Mouse (Mus musculus): ENCODE results near the gene Dnah17. TPM values are rescaled to one million over a fixed set of nuclear protein-coding genes. Genes with fewer than 3 reads are reported as not detected.

Gene Dnah17
- polyA plus RNA-seq, 1 experiment from 2014 or later = 0.11 TPM

DNA sequence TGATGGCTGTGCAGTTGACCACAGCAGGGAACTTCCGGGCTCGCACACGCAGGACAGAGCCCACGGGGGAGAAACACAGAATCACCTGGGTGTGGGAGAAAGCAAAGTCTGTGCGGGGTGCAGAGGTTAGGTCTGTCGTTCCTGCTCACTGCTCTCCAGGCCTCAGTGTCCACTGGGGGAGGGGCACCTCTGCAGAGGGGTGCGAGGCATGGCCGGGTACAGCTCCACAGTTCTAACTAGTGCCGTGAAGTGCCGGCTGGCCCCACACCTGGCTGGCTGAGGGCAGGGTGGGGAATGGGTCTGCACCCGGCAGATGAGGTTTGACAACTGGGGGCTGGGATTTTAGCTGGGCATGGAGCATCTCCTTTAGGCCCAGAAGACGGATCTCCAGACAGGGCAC lies 72.1 kb downstream of the Dnah17 start:
- DNase-seq (no peak), ATAC-seq (no peak)
- WGBS (ENCODE audit: insufficient replicate concordance) = 62% methylated on average over 12 of the region's 12 CpGs
- no peak overlapping the region for H3K4me2 ChIP-seq (ENCODE audit: low read depth, low read length)
- TF ChIP-seq CTCF (IDR thresholded peaks at IDR 0.05; ENCODE audit: low read depth) (no peak), EP300 (IDR thresholded peaks at IDR 0.05; ENCODE audit: low read depth) (no peak)
- no peaks in the 10 kb centered on the region for H3K9me3 ChIP-seq (ENCODE audit: low read length)
- no peak overlapping the region for H3K4me3 ChIP-seq (ENCODE audit: low read depth, low read length)
- H3K36me3 ChIP-seq (replicated peaks; ENCODE audit: insufficient read depth, low read length) = no peaks in the 10 kb centered on the region
- no peak overlapping the region for H3K9ac ChIP-seq (replicated peaks)
- H3K27ac ChIP-seq (ENCODE audit: low read depth) = no peak overlapping the region
- no peaks in the 10 kb centered on the region for H3K4me1 ChIP-seq (ENCODE audit: insufficient read depth)
- no peaks in the 10 kb centered on the region for H3K27me3 ChIP-seq (ENCODE audit: insufficient read depth, low read length)

DNA sequence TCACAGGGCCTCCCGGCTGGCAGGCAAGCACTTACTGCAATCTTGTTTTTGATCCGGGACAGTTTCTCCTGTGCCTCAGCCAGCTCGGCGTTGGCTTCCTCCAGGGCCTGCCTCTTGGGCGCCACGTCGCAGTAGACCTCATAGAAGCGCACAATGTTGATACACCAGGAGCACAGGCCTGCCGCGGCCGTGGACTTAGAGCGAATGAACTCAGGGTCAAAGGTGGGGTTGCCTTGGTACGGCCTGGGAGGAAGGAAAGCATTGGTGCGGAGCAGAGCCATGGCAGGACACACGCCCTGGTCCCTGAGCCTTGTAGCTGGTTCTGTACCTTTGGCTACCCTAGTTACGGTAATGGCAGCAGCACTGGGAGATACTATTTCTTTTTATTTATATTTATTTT lies 80.3 kb downstream of the Dnah17 start:
- 0 out of 2 replicates have a peak, but pooled peaks cover 2% of the 10 kb centered on the region for H3K4me1 ChIP-seq (ENCODE audit: insufficient read depth)
- no peak overlapping the region for H3K27ac ChIP-seq (ENCODE audit: low read depth)
- no peak overlapping the region for H3K9ac ChIP-seq (replicated peaks)
- ATAC-seq = peak; percentile 85
- no peaks in the 10 kb centered on the region for H3K36me3 ChIP-seq (replicated peaks; ENCODE audit: insufficient read depth, low read length)
- no peaks in the 10 kb centered on the region for H3K27me3 ChIP-seq (ENCODE audit: insufficient read depth, low read length)
- H3K4me2 ChIP-seq (ENCODE audit: low read depth, low read length) = no peak overlapping the region
- H3K4me3 ChIP-seq (ENCODE audit: low read depth, low read length) = no peak overlapping the region
- 67% methylated on average over 16 of the region's 16 CpGs for WGBS (ENCODE audit: insufficient replicate concordance)
- no peak for TF ChIP-seq CTCF (IDR thresholded peaks at IDR 0.05; ENCODE audit: low read depth)
- no peak for TF ChIP-seq EP300 (IDR thresholded peaks at IDR 0.05; ENCODE audit: low read depth)
- no peak for DNase-seq
- H3K9me3 ChIP-seq (ENCODE audit: low read length) = no peaks in the 10 kb centered on the region

DNA sequence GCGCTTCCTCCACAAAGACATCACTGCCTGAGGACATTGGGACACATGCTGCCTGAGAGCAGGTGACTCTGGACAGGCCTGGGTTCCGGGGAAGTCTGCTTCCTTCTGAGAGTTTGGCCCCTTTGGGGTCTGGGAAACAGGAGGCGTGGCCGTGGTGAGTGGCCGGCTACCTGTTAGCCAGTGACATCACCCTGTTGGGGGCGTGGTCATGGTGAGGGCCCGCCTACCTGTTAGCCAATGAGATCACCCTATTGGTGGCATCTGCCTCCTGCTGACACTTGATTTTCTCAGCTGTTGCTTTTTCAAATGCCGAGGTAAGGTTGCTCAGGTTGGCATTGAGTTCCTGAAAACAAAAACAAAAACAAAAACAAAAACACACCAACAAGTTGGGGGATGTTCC lies 80.8 kb downstream of the Dnah17 start:
- Histone ChIP-seq H3K4me1 (ENCODE audit: insufficient read depth) (0 out of 2 replicates have a peak, but pooled peaks cover 2% of the 10 kb centered on the region), H3K9me3 (ENCODE audit: low read length) (no peaks in the 10 kb centered on the region), H3K4me3 (ENCODE audit: low read depth, low read length) (no peak overlapping the region), H3K27me3 (ENCODE audit: insufficient read depth, low read length) (no peaks in the 10 kb centered on the region), H3K4me2 (ENCODE audit: low read depth, low read length) (no peak overlapping the region), H3K27ac (ENCODE audit: low read depth) (no peak overlapping the region), H3K36me3 (replicated peaks; ENCODE audit: insufficient read depth, low read length) (no peaks in the 10 kb centered on the region), H3K9ac (replicated peaks) (no peak overlapping the region)
- no peak for TF ChIP-seq EP300 (IDR thresholded peaks at IDR 0.05; ENCODE audit: low read depth)
- no peak for TF ChIP-seq CTCF (IDR thresholded peaks at IDR 0.05; ENCODE audit: low read depth)
- DNase-seq (peak; percentile 44), ATAC-seq (peak; percentile 63)
- WGBS (ENCODE audit: insufficient replicate concordance) = 36% methylated on average over 8 of the region's 8 CpGs

DNA sequence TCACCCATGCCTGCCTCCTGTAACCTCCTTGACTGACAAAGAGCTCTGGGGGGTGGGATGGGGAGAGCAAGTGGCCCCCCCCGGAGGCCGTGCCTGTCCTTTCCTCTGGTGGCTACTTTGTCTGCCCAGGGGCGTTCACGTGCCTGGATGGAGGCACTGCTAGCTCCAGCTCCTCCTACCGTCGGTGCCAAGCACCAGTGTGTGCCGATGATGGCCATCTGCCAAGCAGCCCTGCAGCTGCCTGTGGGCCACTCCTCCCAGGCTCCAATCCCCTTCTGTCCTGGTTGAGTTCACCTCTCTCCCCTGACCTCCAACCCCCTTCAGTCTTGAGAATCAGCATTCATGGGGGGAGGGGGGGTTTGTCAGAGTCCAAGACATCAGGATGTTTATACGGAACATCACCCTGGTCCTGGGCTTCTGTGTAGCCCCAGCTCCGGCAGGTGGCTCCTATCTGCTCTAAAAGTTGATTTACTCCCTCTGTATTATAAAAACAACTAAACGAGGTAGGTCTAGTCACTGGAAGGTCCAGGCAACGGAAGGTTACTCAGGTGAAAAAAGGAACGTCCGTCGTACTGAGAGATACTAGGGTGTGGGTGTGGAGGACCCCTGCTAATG lies 87.0 kb downstream of the Dnah17 start:
- H3K27ac ChIP-seq (ENCODE audit: low read depth) = no peak overlapping the region
- H3K36me3 ChIP-seq (replicated peaks; ENCODE audit: insufficient read depth, low read length) = no peaks in the 10 kb centered on the region
- H3K9ac ChIP-seq (replicated peaks) = no peak overlapping the region
- no peaks in the 10 kb centered on the region for H3K27me3 ChIP-seq (ENCODE audit: insufficient read depth, low read length)
- no peak for TF ChIP-seq CTCF (IDR thresholded peaks at IDR 0.05; ENCODE audit: low read depth)
- TF ChIP-seq EP300 (IDR thresholded peaks at IDR 0.05; ENCODE audit: low read depth) = no peak
- no peak overlapping the region for H3K4me3 ChIP-seq (ENCODE audit: low read depth, low read length)
- ATAC-seq = no peak
- DNase-seq = no peak
- H3K9me3 ChIP-seq (ENCODE audit: low read length) = no peaks in the 10 kb centered on the region
- WGBS (ENCODE audit: insufficient replicate concordance) = 72% methylated on average over 13 of the region's 14 CpGs
- H3K4me2 ChIP-seq (ENCODE audit: low read depth, low read length) = no peak overlapping the region
- no peaks in the 10 kb centered on the region for H3K4me1 ChIP-seq (ENCODE audit: insufficient read depth)

DNA sequence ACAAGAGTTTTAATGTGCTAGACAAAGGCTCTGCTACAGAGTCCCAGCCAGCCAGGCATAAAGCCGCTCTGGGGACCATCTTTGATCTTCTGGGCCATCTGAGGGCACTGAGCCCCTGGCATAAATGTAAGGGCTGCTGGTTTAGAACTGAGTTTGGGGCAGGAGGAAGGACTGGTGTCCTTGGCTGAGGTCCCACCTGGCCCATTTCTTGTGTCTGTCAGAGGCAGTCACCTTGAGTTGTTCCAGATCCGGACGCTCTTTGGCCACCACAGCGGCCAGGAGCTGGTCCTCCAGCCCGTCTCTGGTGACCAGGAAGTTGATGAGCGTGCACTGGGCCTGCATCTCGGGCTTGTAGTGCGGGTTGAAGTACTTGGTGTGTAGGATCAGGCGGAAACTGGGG lies 87.6 kb downstream of the Dnah17 start:
- Histone ChIP-seq H3K4me2 (ENCODE audit: low read depth, low read length) (no peak overlapping the region), H3K36me3 (replicated peaks; ENCODE audit: insufficient read depth, low read length) (no peaks in the 10 kb centered on the region), H3K9me3 (ENCODE audit: low read length) (no peaks in the 10 kb centered on the region), H3K4me1 (ENCODE audit: insufficient read depth) (no peaks in the 10 kb centered on the region), H3K4me3 (ENCODE audit: low read depth, low read length) (no peak overlapping the region), H3K27me3 (ENCODE audit: insufficient read depth, low read length) (no peaks in the 10 kb centered on the region), H3K9ac (replicated peaks) (no peak overlapping the region), H3K27ac (ENCODE audit: low read depth) (no peak overlapping the region)
- DNase-seq (no peak), ATAC-seq (no peak)
- no peak for TF ChIP-seq EP300 (IDR thresholded peaks at IDR 0.05; ENCODE audit: low read depth)
- TF ChIP-seq CTCF (IDR thresholded peaks at IDR 0.05; ENCODE audit: low read depth) = no peak
- WGBS (ENCODE audit: insufficient replicate concordance) = 80% methylated on average over 9 of the region's 9 CpGs

DNA sequence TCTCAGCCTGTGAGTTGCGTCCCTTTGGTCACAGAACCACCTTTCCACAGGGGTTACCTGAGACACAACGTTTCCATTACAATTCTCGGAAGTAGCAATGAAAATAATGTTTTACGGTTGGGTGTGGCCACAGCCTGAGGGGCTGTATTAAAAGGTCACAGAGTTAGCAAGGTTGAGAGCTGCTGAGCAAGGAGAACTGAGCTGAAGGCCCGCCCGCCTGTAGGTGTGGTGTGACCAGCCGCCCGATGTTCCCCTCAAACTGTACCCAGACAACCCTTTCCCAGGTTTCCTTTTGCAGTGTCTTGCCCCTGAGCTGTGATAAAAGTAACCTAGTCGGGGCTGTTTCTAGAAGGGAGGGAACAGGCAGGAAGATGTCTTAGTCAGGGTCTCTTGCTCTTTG lies 95.4 kb downstream of the Dnah17 start:
- Histone ChIP-seq H3K36me3 (replicated peaks; ENCODE audit: insufficient read depth, low read length) (no peaks in the 10 kb centered on the region), H3K4me2 (ENCODE audit: low read depth, low read length) (no peak overlapping the region), H3K4me1 (ENCODE audit: insufficient read depth) (no peaks in the 10 kb centered on the region), H3K4me3 (ENCODE audit: low read depth, low read length) (no peak overlapping the region), H3K27ac (ENCODE audit: low read depth) (no peak overlapping the region), H3K9me3 (ENCODE audit: low read length) (no peaks in the 10 kb centered on the region), H3K9ac (replicated peaks) (no peak overlapping the region), H3K27me3 (ENCODE audit: insufficient read depth, low read length) (no peaks in the 10 kb centered on the region)
- ATAC-seq (no peak), DNase-seq (no peak)
- no peak for TF ChIP-seq CTCF (IDR thresholded peaks at IDR 0.05; ENCODE audit: low read depth)
- no peak for TF ChIP-seq EP300 (IDR thresholded peaks at IDR 0.05; ENCODE audit: low read depth)
- 60% methylated on average over 9 of the region's 9 CpGs for WGBS (ENCODE audit: insufficient replicate concordance)

Measured in liver, postnatal 0 days (tissue).